In genomic region chr14:24181811-24182506, GRCm38 (mm10) we compare ENCODE assay signal across 8 mouse cellular contexts.
A peak's percentile ranks its signal among the peaks of the same experiment; 100 is the strongest.
DNase-seq lines count a peak whose midpoint lies in the region; ATAC-seq and TF ChIP-seq lines count a peak whose summit lies in the region.

No protein-coding gene starts in this region.

- peaks cover 4% of the 10 kb centered on the region; the same call in 1 of the 2 replicates for H3K36me3 ChIP-seq in small intestine, adult 2 months (ENCODE audit: control insufficient read depth, insufficient read depth, low read length)

- H3K4me3 ChIP-seq in cortical plate, adult 2 months (ENCODE audit: insufficient read depth, low read length), result no peak overlapping the region
- H3K4me3 ChIP-seq in gastrocnemius, adult 2 months, result no peak overlapping the region
- H3K4me3 ChIP-seq in small intestine, adult 2 months (ENCODE audit: low read depth, low read length), result no peak overlapping the region

- no peak for ATAC-seq in CD4-positive, CD25-positive, alpha-beta regulatory T cell, adult 4 months

- H3K4me1 ChIP-seq in cortical plate, adult 2 months (ENCODE audit: control insufficient read depth, insufficient read depth, low read length), result peaks cover 2% of the 10 kb centered on the region
- H3K4me1 ChIP-seq in small intestine, adult 2 months (ENCODE audit: control insufficient read depth, insufficient read depth, insufficient read length, low read length), result no peaks in the 10 kb centered on the region

- H3K27ac ChIP-seq in cortical plate, adult 2 months (ENCODE audit: insufficient read depth, low read length), result no peak overlapping the region
- no peak overlapping the region for H3K27ac ChIP-seq in gastrocnemius, adult 2 months
- H3K27ac ChIP-seq in small intestine, adult 2 months (ENCODE audit: insufficient read depth, low read depth, low read length), result no peak overlapping the region

- TF ChIP-seq CTCF in cortical plate, adult 2 months (IDR thresholded peaks at IDR 0.05; ENCODE audit: extremely low read depth, insufficient read depth, low read length), result peak; percentile 92
- TF ChIP-seq CTCF in gastrocnemius, adult 2 months (IDR thresholded peaks at IDR 0.05), result peak; percentile 91
- peak; percentile 92; the same call in 1 of the 2 replicates for TF ChIP-seq CTCF in small intestine, adult 2 months (IDR thresholded peaks at IDR 0.05; ENCODE audit: extremely low read depth, insufficient read length, insufficient replicate concordance, low read depth, low read length)

- intact Hi-C loops in gastrocnemius, adult 2 months (cut with DNase I), result loop anchor here (1.0 kb wide), 1 partner anchor 91 kb away; no protein-coding TSS in a partner anchor

- DNase-seq in CD4-positive, CD25-positive, alpha-beta regulatory T cell, adult 2 months (ENCODE audit: low read depth, low spot score), result peak; percentile 43
- peak; percentile 71 for DNase-seq in gastrocnemius, adult 2 months
- peak; percentile 81 for DNase-seq in hindlimb bud, embryonic 11.5 days (ENCODE audit: extremely low spot score, low read depth, low spot score)
- DNase-seq in left cerebral cortex, adult 18-20 months (ENCODE audit: low spot score in 2 of 2), result peak; percentile 75 to 80
- DNase-seq in mesoderm, embryonic 11.5 days (ENCODE audit: low read depth, low spot score), result peak; percentile 82

- no peaks in the 10 kb centered on the region for H3K27me3 ChIP-seq in small intestine, adult 2 months (ENCODE audit: control insufficient read depth, insufficient read depth, low read length)

- no peak for TF ChIP-seq POLR2A in cortical plate, adult 2 months (IDR thresholded peaks at IDR 0.05; ENCODE audit: extremely low read depth, insufficient read depth, low read length)
- TF ChIP-seq POLR2A in small intestine, adult 2 months (IDR thresholded peaks at IDR 0.05; ENCODE audit: low read depth, low read length), result no peak

- WGBS in small intestine, adult 2 months, result 29% methylated on average over 10 of the region's 10 CpGs
